Mouse (Mus musculus) CD4-positive, CD25-positive, alpha-beta regulatory T cell, adult 9 weeks (primary cell): Measurements from ENCODE around the gene Serpinb6e. TPM values are rescaled to one million over a fixed set of nuclear protein-coding genes. Genes with fewer than 3 reads are reported as not detected.

Experiments used
- polyA plus RNA-seq: library from polyadenylated mRNA; unstranded; fragments of 100-300 nt; shearing (Covaris generic); gene quantifications from one replicate; pipeline ENCODE4 v1.2.1, GENCODE M21; 2017

The Serpinb6e gene
- not detected for polyA plus RNA-seq

DNA sequence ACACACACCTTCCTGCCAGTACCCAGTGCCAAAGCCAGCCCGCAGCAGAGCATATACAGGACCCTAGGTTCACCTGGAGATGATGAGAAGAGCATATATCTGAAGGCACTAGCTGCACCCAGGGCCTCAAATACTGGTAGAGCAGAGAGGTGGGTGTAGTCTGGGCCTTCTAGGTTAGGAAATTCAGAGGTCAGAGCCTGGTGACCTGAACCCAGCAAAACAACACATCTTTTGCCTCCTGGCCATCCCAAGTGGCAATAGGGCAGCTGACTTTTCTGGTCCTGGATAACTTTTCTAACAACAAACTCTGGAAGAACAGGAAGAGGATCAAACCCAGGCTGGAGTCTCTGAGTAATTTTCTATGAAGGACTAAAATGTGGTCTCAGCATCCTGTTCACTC, at the start of gene Serpinb6e:
TSS of gene Serpinb6e (minus strand) at position 101 of the 400 bp plus-strand sequence.

Other genes starting within 250 kb of the Serpinb6e start
- gene Serpinb6d, start 182.0 kb downstream of the Serpinb6e start, polyA plus RNA-seq = not detected
- gene Serpinb6c, start 62.3 kb upstream of the Serpinb6e start, polyA plus RNA-seq = not detected
- gene Nqo2, start 121.3 kb upstream of the Serpinb6e start, polyA plus RNA-seq = 10.2 TPM
- gene Ripk1, start 159.0 kb upstream of the Serpinb6e start, polyA plus RNA-seq = 15.9 TPM
- gene Serpinb6a, start 159.4 kb upstream of the Serpinb6e start, polyA plus RNA-seq = 43.3 TPM
- 42.8 TPM for gene Bphl, start 194.2 kb upstream of the Serpinb6e start, polyA plus RNA-seq
- 32.0 TPM for gene Tubb2a, start 234.6 kb upstream of the Serpinb6e start, polyA plus RNA-seq